Mouse (Mus musculus): Measurements from ENCODE around the gene St6galnac3. TPM values are rescaled to one million over a fixed set of nuclear protein-coding genes. Genes with fewer than 3 reads are reported as not detected.

The St6galnac3 gene
- polyA plus RNA-seq, 1 experiment from 2014 or later, result 31.0 TPM

DNA sequence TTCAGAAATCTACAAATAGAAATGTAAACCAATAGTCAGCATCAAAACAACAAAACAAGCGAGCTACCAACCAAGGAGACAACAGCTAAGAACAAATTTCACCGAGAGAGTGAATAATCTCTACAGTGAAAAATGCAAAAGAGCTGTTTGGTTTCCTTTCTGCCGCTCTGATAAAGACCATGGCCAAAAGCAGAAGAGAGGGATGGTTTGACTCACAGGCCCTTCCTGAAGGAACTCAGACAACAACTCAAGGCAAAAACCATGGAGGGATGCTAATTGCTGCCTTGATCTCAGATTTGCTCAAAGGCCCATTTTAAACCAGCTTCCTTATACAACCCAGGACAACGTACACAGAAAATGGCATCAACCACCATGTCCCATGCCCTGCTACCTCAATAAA lies 437.4 kb downstream of the St6galnac3 start:
- no peak overlapping the region for H3K4me2 ChIP-seq (ENCODE audit: low read depth, low read length)
- no peak overlapping the region for H3K4me3 ChIP-seq (ENCODE audit: low read length)
- no peak overlapping the region for H3K27ac ChIP-seq (ENCODE audit: low read length)
- no peaks in the 10 kb centered on the region for H3K27me3 ChIP-seq (replicated peaks; ENCODE audit: control insufficient read depth, insufficient read depth, low read length)
- WGBS, result 94% methylated on average over 4 of the region's 4 CpGs
- no peak overlapping the region for H3K9ac ChIP-seq (ENCODE audit: low read depth, low read length)
- no peaks in the 10 kb centered on the region for H3K36me3 ChIP-seq (ENCODE audit: control insufficient read depth, insufficient read depth, low read length)
- no peaks in the 10 kb centered on the region for H3K9me3 ChIP-seq (ENCODE audit: control insufficient read depth, low read length)
- no peaks in the 10 kb centered on the region for H3K4me1 ChIP-seq (ENCODE audit: control insufficient read depth, insufficient read depth, low read length)
- ATAC-seq, result no peak

DNA sequence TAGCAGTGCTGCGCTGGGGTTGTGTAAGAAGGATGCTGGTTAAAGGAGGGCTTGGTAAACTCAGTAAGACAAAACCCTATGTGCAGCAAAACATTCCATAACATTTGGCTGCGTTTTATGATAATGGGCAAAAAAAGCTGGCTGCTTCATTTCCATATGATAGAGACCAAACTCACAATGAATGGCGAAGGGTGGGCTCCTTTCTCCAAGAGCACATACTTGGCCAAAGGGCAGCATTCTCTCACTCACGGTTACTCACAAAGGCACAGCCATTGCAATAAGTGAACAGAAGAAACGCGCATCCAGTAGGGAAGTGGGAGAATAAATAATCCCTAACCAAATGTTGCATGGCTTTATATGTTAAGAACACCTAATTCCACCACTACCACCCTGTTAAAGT lies 437.9 kb downstream of the St6galnac3 start:
- ATAC-seq, result no peak
- no peak overlapping the region for H3K27ac ChIP-seq (ENCODE audit: low read length)
- H3K4me3 ChIP-seq (ENCODE audit: low read length), result no peak overlapping the region
- WGBS, result 88% methylated on average over 6 of the region's 6 CpGs
- H3K9ac ChIP-seq (ENCODE audit: low read depth, low read length), result no peak overlapping the region
- no peaks in the 10 kb centered on the region for H3K27me3 ChIP-seq (replicated peaks; ENCODE audit: control insufficient read depth, insufficient read depth, low read length)
- no peaks in the 10 kb centered on the region for H3K9me3 ChIP-seq (ENCODE audit: control insufficient read depth, low read length)
- H3K36me3 ChIP-seq (ENCODE audit: control insufficient read depth, insufficient read depth, low read length), result no peaks in the 10 kb centered on the region
- peaks cover 4% of the 10 kb centered on the region; the same call in 1 of the 2 replicates for H3K4me1 ChIP-seq (ENCODE audit: control insufficient read depth, insufficient read depth, low read length)
- no peak overlapping the region for H3K4me2 ChIP-seq (ENCODE audit: low read depth, low read length)

DNA sequence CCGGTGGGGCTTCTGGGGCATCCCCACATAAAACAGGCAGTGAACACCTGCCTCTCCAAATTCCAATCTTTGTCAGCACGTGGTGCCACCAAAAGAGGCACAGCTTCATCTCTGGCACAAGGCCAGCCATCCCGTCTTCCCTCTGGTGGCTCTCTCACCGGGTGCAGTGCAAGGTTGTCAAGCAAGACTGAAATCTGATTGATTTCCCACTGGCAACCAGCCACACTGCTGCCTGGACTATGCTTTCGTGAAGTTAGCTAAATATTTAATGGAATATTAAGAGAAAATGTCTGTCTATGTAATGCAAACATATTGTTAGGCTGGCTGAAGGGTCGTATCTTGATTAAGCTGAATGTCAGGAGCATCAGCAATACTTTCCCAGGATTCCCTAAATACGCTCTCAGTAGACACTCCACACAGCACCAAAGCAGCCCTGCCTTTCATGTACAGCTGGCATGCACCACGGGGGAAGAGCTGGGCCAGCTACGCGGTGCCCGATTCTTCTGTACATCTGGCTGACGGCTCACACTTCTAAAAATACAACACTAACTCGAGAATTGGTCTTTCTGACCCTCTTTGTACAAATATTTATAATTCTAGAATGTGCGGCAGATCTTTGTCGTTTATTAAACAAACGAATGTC lies 442.7 kb downstream of the St6galnac3 start:
- no peak for ATAC-seq
- H3K9me3 ChIP-seq (ENCODE audit: control insufficient read depth, low read length), result no peaks in the 10 kb centered on the region
- no peaks in the 10 kb centered on the region for H3K36me3 ChIP-seq (ENCODE audit: control insufficient read depth, insufficient read depth, low read length)
- 39% methylated on average over 16 of the region's 16 CpGs for WGBS
- no peak overlapping the region for H3K9ac ChIP-seq (ENCODE audit: low read depth, low read length)
- no peak overlapping the region for H3K4me3 ChIP-seq (ENCODE audit: low read length)
- H3K27ac ChIP-seq (ENCODE audit: low read length), result no peak overlapping the region
- H3K27me3 ChIP-seq (replicated peaks; ENCODE audit: control insufficient read depth, insufficient read depth, low read length), result no peaks in the 10 kb centered on the region
- peaks cover 7% of the 10 kb centered on the region; the same call in 1 of the 2 replicates for H3K4me1 ChIP-seq (ENCODE audit: control insufficient read depth, insufficient read depth, low read length)
- H3K4me2 ChIP-seq (ENCODE audit: low read depth, low read length), result no peak overlapping the region

DNA sequence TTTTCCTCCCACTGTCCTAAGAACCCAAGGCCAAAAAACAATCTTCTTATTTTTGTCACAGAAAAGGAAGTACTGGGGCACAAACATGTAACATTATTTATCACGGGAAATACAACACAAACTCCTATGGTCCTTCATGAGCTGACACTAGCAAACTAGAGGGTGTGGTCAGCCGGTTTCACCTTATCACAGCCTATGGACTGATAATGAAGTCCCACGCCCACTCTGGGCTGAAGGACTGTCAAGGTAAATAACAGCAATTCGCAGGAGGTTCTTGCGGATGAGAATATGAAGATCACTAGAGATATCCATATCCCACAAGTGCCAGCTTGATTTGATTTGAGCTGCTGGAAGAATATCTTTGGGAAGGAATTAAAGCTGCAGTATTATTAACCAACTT lies 446.7 kb downstream of the St6galnac3 start:
- Histone ChIP-seq H3K4me3 (ENCODE audit: low read length) (no peak overlapping the region), H3K27ac (ENCODE audit: low read length) (no peak overlapping the region), H3K9ac (ENCODE audit: low read depth, low read length) (no peak overlapping the region), H3K9me3 (ENCODE audit: control insufficient read depth, low read length) (0 out of 2 replicates have a peak, but pooled peaks cover 1% of the 10 kb centered on the region), H3K4me1 (ENCODE audit: control insufficient read depth, insufficient read depth, low read length) (peaks cover 7% of the 10 kb centered on the region; the same call in 1 of the 2 replicates), H3K27me3 (replicated peaks; ENCODE audit: control insufficient read depth, insufficient read depth, low read length) (no peaks in the 10 kb centered on the region), H3K4me2 (ENCODE audit: low read depth, low read length) (no peak overlapping the region), H3K36me3 (ENCODE audit: control insufficient read depth, insufficient read depth, low read length) (no peaks in the 10 kb centered on the region)
- ATAC-seq, result no peak
- 63% methylated on average over 5 of the region's 5 CpGs for WGBS

DNA sequence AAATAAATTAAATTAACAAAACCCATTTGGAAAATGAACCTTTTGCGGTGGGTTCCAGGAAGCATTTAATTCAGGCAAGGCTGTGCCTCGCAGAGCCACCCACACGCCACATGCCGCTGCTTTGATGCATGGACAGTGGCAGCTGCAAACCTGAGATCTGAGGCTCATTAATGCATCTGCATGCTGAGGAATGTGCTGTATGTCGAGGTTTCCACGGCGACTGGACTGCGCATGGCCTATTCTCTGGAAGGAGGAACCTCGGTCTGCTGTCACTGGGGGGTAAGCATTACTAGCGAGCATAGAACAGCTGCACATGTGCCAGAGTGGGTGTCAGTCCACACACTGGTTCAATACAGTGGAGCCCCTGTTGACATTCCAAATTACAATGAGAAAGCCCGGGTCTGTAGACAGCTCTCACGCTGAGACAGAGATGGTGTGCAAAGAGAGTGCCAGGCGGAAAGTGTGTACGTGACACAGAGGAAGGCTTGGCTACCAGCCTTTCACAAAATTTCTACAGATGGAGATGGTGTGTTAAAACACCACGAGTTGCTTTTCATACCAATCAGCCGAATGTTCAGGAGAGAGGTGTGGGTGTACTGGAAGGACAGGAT lies 447.5 kb downstream of the St6galnac3 start:
- Histone ChIP-seq H3K4me3 (ENCODE audit: low read length) (no peak overlapping the region), H3K4me1 (ENCODE audit: control insufficient read depth, insufficient read depth, low read length) (peaks cover 7% of the 10 kb centered on the region; the same call in 1 of the 2 replicates), H3K36me3 (ENCODE audit: control insufficient read depth, insufficient read depth, low read length) (no peaks in the 10 kb centered on the region), H3K27ac (ENCODE audit: low read length) (no peak overlapping the region), H3K9me3 (ENCODE audit: control insufficient read depth, low read length) (0 out of 2 replicates have a peak, but pooled peaks cover 3% of the 10 kb centered on the region), H3K27me3 (replicated peaks; ENCODE audit: control insufficient read depth, insufficient read depth, low read length) (no peaks in the 10 kb centered on the region), H3K9ac (ENCODE audit: low read depth, low read length) (no peak overlapping the region), H3K4me2 (ENCODE audit: low read depth, low read length) (no peak overlapping the region)
- 61% methylated on average over 16 of the region's 16 CpGs for WGBS
- no peak for ATAC-seq

DNA sequence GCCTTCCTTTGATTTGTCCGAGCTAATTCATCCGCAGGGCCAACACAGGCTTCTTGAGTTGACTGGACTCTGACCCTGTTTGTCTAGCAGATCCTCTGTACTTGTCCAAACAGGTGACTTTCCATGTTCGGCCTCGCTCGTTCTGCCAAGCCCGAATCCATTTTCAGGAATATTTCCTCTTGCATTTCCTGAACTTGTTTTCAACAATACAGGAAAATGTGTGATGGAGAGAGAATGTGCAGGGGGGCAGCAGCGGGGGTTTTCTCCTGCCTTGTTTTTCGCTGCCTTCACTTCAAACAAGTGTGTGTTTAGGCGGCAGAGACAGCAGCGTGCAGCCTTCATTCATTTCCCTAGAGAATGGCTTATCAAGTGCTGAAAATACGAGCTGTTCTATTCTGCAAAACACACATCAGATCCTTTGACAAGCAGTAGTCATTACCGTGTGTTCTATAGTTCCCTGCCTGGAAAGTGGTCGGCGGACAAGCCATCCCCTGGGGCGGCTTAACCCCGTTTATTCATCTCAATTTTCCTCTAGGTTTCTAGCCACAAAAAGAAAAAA lies 448.1 kb downstream of the St6galnac3 start:
- Histone ChIP-seq H3K9ac (ENCODE audit: low read depth, low read length) (no peak overlapping the region), H3K36me3 (ENCODE audit: control insufficient read depth, insufficient read depth, low read length) (no peaks in the 10 kb centered on the region), H3K4me3 (ENCODE audit: low read length) (no peak overlapping the region), H3K4me2 (ENCODE audit: low read depth, low read length) (no peak overlapping the region), H3K9me3 (ENCODE audit: control insufficient read depth, low read length) (0 out of 2 replicates have a peak, but pooled peaks cover 3% of the 10 kb centered on the region), H3K4me1 (ENCODE audit: control insufficient read depth, insufficient read depth, low read length) (peaks cover 2% of the 10 kb centered on the region; the same call in 1 of the 2 replicates), H3K27me3 (replicated peaks; ENCODE audit: control insufficient read depth, insufficient read depth, low read length) (no peaks in the 10 kb centered on the region), H3K27ac (ENCODE audit: low read length) (no peak overlapping the region)
- 59% methylated on average over 16 of the region's 16 CpGs for WGBS
- no peak for ATAC-seq

DNA sequence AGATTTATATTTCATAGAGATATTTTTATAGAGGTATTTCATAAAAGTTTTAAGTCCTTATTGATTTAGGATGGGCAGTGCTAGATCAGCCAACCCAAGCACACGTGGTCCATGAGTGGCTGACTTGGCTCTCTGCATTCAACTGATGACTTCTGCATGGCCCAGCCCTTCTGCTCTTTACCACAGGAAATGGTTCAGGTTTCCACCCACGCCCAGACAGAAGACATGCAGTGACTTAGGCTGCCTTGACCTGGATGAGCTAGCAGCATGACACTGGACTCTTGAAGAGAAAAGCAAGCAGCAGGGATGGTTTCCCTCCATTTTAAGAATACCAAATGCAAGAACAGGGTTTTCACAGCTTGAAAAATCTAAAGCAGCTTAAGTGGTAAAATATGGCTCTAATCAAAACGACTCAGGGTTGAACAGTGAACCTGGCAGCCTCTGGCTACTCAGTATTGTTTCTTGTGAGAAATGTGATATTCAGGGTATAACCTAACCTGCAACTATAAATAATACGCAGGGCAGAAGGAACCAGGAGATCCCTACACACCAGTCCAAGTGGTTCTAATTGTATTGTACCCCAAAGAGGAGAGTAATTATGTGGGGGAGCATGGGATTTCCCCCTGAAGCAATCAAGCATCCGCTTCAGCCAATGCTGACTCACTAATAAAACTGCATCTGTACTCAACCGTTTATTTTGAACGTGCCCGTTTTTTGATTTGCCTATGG lies 448.7 kb downstream of the St6galnac3 start:
- Histone ChIP-seq H3K4me1 (ENCODE audit: control insufficient read depth, insufficient read depth, low read length) (no peaks in the 10 kb centered on the region), H3K9ac (ENCODE audit: low read depth, low read length) (no peak overlapping the region), H3K36me3 (ENCODE audit: control insufficient read depth, insufficient read depth, low read length) (no peaks in the 10 kb centered on the region), H3K27ac (ENCODE audit: low read length) (no peak overlapping the region), H3K4me3 (ENCODE audit: low read length) (no peak overlapping the region), H3K27me3 (replicated peaks; ENCODE audit: control insufficient read depth, insufficient read depth, low read length) (no peaks in the 10 kb centered on the region), H3K9me3 (ENCODE audit: control insufficient read depth, low read length) (0 out of 2 replicates have a peak, but pooled peaks cover 3% of the 10 kb centered on the region), H3K4me2 (ENCODE audit: low read depth, low read length) (no peak overlapping the region)
- ATAC-seq, result no peak
- 80% methylated on average over 8 of the region's 8 CpGs for WGBS

DNA sequence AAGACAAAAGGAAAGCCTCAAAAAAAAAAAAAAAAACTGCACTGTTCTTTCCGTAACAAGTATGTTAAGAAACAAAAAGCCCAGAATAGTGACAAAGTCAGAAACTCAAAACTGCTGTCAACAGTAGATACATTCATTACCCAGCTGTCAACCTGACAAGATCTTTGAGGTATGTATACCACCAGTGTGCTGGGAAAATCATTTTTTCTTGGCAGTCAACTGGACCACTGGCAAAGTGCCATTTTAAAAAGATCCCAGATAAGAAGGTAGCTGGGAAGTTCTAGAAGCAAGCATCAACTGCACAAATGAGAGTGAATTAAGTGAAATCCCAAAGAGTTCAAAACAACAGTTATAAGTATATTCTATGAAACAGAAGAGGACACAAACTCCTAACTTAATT lies 452.7 kb downstream of the St6galnac3 start:
- Histone ChIP-seq H3K4me1 (ENCODE audit: control insufficient read depth, insufficient read depth, low read length) (no peaks in the 10 kb centered on the region), H3K9me3 (ENCODE audit: control insufficient read depth, low read length) (0 out of 2 replicates have a peak, but pooled peaks cover 3% of the 10 kb centered on the region), H3K4me3 (ENCODE audit: low read length) (no peak overlapping the region), H3K27ac (ENCODE audit: low read length) (no peak overlapping the region), H3K36me3 (ENCODE audit: control insufficient read depth, insufficient read depth, low read length) (no peaks in the 10 kb centered on the region), H3K27me3 (replicated peaks; ENCODE audit: control insufficient read depth, insufficient read depth, low read length) (no peaks in the 10 kb centered on the region), H3K4me2 (ENCODE audit: low read depth, low read length) (no peak overlapping the region), H3K9ac (ENCODE audit: low read depth, low read length) (no peak overlapping the region)
- 51% methylated on average over 1 of the region's 1 CpGs for WGBS
- no peak for ATAC-seq

DNA sequence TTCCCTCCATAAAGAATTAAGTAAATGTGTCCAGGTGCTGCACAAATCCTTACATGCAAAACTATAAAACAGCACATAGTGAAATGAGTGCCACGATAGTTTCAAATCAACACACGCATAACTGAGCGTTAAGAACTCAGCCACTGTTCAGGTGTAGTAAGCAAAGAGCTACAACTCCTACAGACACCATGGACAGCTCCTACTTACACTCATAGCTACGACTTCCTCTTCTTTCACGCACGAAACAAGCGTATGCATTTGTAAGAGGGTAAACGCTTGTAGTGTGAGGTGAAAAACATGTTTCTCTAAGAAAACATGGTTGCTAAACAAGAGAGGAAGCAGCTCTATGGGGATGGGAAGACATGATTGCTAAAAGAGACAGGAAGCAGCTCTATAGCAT lies 457.6 kb downstream of the St6galnac3 start:
- Histone ChIP-seq H3K4me1 (ENCODE audit: control insufficient read depth, insufficient read depth, low read length) (no peaks in the 10 kb centered on the region), H3K9me3 (ENCODE audit: control insufficient read depth, low read length) (no peaks in the 10 kb centered on the region), H3K27ac (ENCODE audit: low read length) (no peak overlapping the region), H3K4me3 (ENCODE audit: low read length) (no peak overlapping the region), H3K9ac (ENCODE audit: low read depth, low read length) (no peak overlapping the region), H3K27me3 (replicated peaks; ENCODE audit: control insufficient read depth, insufficient read depth, low read length) (no peaks in the 10 kb centered on the region), H3K36me3 (ENCODE audit: control insufficient read depth, insufficient read depth, low read length) (no peaks in the 10 kb centered on the region), H3K4me2 (ENCODE audit: low read depth, low read length) (no peak overlapping the region)
- WGBS, result 41% methylated on average over 8 of the region's 8 CpGs
- no peak for ATAC-seq
